Mouse (Mus musculus) lung, postnatal 0 days (tissue): Measurements from ENCODE around the gene Ptpro. TPM values are rescaled to one million over a fixed set of nuclear protein-coding genes. Genes with fewer than 3 reads are reported as not detected.
"Not testable (repeated sequence)": the region's sequence is repeated elsewhere in the genome, so short reads cannot be mapped to it uniquely, and the experiment has no call there.

Experiments
- ATAC-seq: fragments of 200-750 bp; cut with Nextera tagmentation; 2 replicates; pipeline ENCODE4 v1.8.0; 2017; ENCODE audit warnings: moderate library complexity
- DNase-seq: peaks from one replicate; pipeline ENCODE4 v3.0.0-alpha.2; 2016; ENCODE audit warnings: low spot score
- H3K27ac ChIP-seq: fragments of 300-500 bp; sonication (generic); 2 replicates; pipeline ENCODE4 v1.5.1; 2014; ENCODE audit warnings: antibody characterized with exemption, mild to moderate bottlenecking, low read length, mixed read lengths
- H3K27me3 ChIP-seq: fragments of 300-500 bp; sonication (generic); replicated peaks from 2 replicates; pipeline ENCODE4 v1.6.1; 2014; ENCODE audit warnings: low read length, mixed read lengths; ENCODE audit not compliant: insufficient read depth
- H3K36me3 ChIP-seq: fragments of 300-500 bp; sonication (generic); 2 replicates; pipeline ENCODE4 v1.6.1; 2014; ENCODE audit warnings: low read length, mixed read lengths; ENCODE audit not compliant: insufficient read depth
- H3K4me1 ChIP-seq: fragments of 300-500 bp; sonication (generic); 2 replicates; pipeline ENCODE4 v1.6.1; 2014; ENCODE audit warnings: antibody characterized with exemption, low read depth, low read length, mixed read lengths; ENCODE audit not compliant: insufficient read depth
- H3K4me2 ChIP-seq: fragments of 300-500 bp; sonication (generic); replicated peaks from 2 replicates; pipeline ENCODE4 v1.6.1; 2014; ENCODE audit warnings: low read depth, mild to moderate bottlenecking, low read length, moderate library complexity, mixed read lengths
- H3K4me3 ChIP-seq: fragments of 300-500 bp; sonication (generic); 2 replicates; pipeline ENCODE4 v1.5.1; 2014; ENCODE audit warnings: low read depth, low read length
- H3K9ac ChIP-seq: fragments of 300-500 bp; sonication (generic); replicated peaks from 2 replicates; pipeline ENCODE4 v1.6.1; 2014; ENCODE audit warnings: low read depth, mild to moderate bottlenecking
- H3K9me3 ChIP-seq: fragments of 300-500 bp; sonication (generic); 2 replicates; pipeline ENCODE4 v1.6.1; 2016; ENCODE audit warnings: low read length, mixed read lengths
- CTCF ChIP-seq: IDR thresholded peaks from 2 replicates; pipeline ENCODE4 v1.5.1; 2016; ENCODE audit warnings: antibody characterized with exemption, mild to moderate bottlenecking
- EP300 ChIP-seq: IDR thresholded peaks from 2 replicates; pipeline ENCODE4 v1.6.1; 2016; ENCODE audit warnings: antibody characterized with exemption, mild to moderate bottlenecking, control low read depth
- WGBS: fragments of 180-500 bp; shearing (Covaris S2); extraction: QIAGEN DNeasy Blood & Tissue Kit; methylation state at CpG from one replicate; pipeline ENCODE4 v1.1.7; 2014; 5-methylcytosine and 5-hydroxymethylcytosine counted together
- polyA plus RNA-seq: library from polyadenylated mRNA; unstranded; fragments of >200 nt; fragmentation: Nextera tagmentation; extraction: Ambion mirVana; gene quantifications from 2 replicates; pipeline ENCODE4 v1.2.1, GENCODE M21; 2015

The Ptpro gene
- polyA plus RNA-seq, 1 experiment from 2014 or later: 1.6 TPM

- H3K27ac ChIP-seq: no peak overlapping the region
- H3K36me3 ChIP-seq: no peaks in the 10 kb centered on the region
- H3K4me3 ChIP-seq: no peak overlapping the region
- no peak for ATAC-seq
- H3K4me1 ChIP-seq: no peaks in the 10 kb centered on the region; the same call in 1 of the 2 replicates
- no peaks in the 10 kb centered on the region for H3K9me3 ChIP-seq
- no peak for DNase-seq
- H3K9ac ChIP-seq: no peak overlapping the region
- H3K27me3 ChIP-seq: no peaks in the 10 kb centered on the region
- H3K4me2 ChIP-seq: no peak overlapping the region
- 91% methylated on average over 3 of the region's 3 CpGs for WGBS
- TF ChIP-seq EP300 (no peak), CTCF (no peak)
Measured at GRCm38 (mm10) chr6:137467696-137468095, 215.6 kb downstream of the Ptpro start.

GRCm38 (mm10) chr6:137469541-137469940, 217.4 kb downstream of the Ptpro start:
- WGBS: 96% methylated on average over 4 of the region's 4 CpGs
- no peak for ATAC-seq
- peak; percentile 21 for TF ChIP-seq CTCF
- TF ChIP-seq EP300: no peak

DNA sequence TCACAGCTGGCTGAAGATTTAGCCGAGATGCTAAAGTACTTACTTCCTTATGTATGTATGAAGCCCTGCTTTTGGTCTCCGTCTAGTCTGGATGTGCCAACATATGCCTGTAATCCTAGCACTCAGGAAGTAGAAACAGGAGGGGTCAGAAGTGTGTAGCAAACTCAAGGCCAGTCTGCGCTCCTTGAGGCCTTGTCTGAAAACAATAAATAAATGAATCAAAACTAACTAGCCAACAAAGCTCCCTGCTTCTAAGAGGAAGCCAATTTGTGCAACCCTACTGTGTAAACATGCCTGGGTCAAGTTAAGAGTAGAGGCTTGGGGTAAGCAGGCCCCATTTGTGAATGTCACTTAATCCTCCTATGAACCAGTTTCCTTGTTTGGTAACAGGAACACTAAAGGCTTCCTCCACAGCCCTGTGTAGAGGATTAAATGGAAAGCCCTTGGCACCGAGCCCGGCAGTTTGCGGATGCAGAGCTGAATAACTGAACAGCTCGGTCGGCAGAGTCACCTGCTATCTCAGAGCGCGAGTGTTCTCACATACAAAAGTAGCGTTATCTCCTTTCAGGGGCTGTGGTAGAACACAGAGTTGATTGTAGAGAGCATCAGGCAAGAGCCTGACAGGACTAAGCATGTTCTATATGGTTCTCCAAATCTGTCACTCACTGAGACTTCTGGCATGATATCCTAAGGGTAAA, 218.9 kb downstream of the Ptpro start:
- TF ChIP-seq EP300 (peak; percentile 76), CTCF (0 out of 2 replicates have a peak, but pooled peaks have one; percentile 9)
- H3K27ac ChIP-seq: peak overlapping the region; percentile 51
- H3K9me3 ChIP-seq: peaks cover under 1% of the 10 kb centered on the region; the same call in 1 of the 2 replicates
- 8% methylated on average over 11 of the region's 11 CpGs for WGBS
- peak; percentile 92 for DNase-seq
- H3K36me3 ChIP-seq: no peaks in the 10 kb centered on the region
- no peak overlapping the region for H3K9ac ChIP-seq
- no peaks in the 10 kb centered on the region; the same call in 1 of the 2 replicates for H3K4me1 ChIP-seq
- peak; percentile 93 for ATAC-seq
- no peak overlapping the region for H3K4me3 ChIP-seq
- H3K27me3 ChIP-seq: no peaks in the 10 kb centered on the region
- H3K4me2 ChIP-seq: no peak overlapping the region

More at GRCm38 (mm10) chr6:137469541-137469940, 217.4 kb downstream of the Ptpro start:
- H3K4me2 ChIP-seq: no peak overlapping the region
- no peak overlapping the region for H3K4me3 ChIP-seq
- no peaks in the 10 kb centered on the region for H3K27me3 ChIP-seq
- H3K36me3 ChIP-seq: no peaks in the 10 kb centered on the region
- no peak overlapping the region for H3K9ac ChIP-seq
- H3K27ac ChIP-seq: no peak overlapping the region
- DNase-seq: no peak
- no peaks in the 10 kb centered on the region; the same call in 1 of the 2 replicates for H3K4me1 ChIP-seq
- H3K9me3 ChIP-seq: no peaks in the 10 kb centered on the region

DNA sequence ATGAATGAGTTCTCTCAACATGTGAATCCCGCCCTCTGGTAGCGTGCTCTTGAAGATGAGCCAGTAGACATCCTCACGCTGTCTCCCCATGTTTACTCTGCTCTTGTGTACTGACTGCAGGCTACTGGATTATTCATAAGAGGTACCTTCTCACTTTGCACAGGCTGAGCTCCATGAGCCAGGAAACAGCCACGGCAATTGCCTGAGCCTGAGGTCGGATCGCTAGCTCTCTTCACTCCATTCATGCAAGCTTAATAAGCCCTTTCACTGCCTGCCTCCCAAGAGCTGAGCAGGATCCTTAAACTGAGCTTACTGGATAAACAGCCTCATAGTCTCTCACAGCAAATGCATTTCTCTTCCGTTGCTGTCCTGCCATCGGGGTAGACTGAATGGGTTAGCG, 220.0 kb downstream of the Ptpro start:
- TF ChIP-seq EP300 (no peak), CTCF (no peak)

DNA sequence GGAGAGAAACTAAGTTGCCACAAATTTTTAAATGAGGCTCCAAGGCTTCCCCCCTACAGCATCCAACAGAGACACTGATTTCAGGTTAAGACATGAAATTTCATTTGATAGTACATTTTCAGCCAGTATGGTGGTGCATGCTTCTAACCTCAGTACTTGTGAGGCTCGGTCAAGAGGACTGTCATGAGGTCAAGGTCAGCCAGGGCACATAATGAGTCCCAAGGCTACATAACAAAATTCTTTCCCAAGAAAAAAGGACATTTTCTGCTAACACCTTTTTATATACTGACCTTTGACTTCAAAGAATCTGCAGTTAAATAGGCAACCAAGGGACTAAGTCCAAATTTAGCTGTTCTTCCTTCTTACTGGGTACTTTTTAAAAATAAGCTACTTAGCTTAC, 221.3 kb downstream of the Ptpro start:
- 56% methylated on average over 1 of the region's 1 CpGs for WGBS
- Histone ChIP-seq H3K27me3 (no peaks in the 10 kb centered on the region), H3K9me3 (peaks cover 4% of the 10 kb centered on the region; the same call in 1 of the 2 replicates), H3K4me2 (no peak overlapping the region), H3K36me3 (0 out of 2 replicates have a peak, but pooled peaks cover 5% of the 10 kb centered on the region), H3K4me1 (no peaks in the 10 kb centered on the region; the same call in 1 of the 2 replicates), H3K4me3 (no peak overlapping the region), H3K9ac (no peak overlapping the region), H3K27ac (no peak overlapping the region)
- DNase-seq: no peak
- no peak for TF ChIP-seq EP300
- TF ChIP-seq CTCF: no peak
- ATAC-seq: no peak

More for the DNA sequence above, 220.0 kb downstream of the Ptpro start:
- Histone ChIP-seq H3K36me3 (0 out of 2 replicates have a peak, but pooled peaks cover 5% of the 10 kb centered on the region), H3K4me2 (no peak overlapping the region), H3K27me3 (no peaks in the 10 kb centered on the region), H3K9ac (no peak overlapping the region), H3K9me3 (peaks cover 4% of the 10 kb centered on the region; the same call in 1 of the 2 replicates), H3K4me3 (no peak overlapping the region), H3K27ac (no peak overlapping the region), H3K4me1 (no peaks in the 10 kb centered on the region; the same call in 1 of the 2 replicates)
- ATAC-seq (no peak), DNase-seq (no peak)
- 83% methylated on average over 9 of the region's 9 CpGs for WGBS

- WGBS: 98% methylated on average over 5 of the region's 5 CpGs
Measured at GRCm38 (mm10) chr6:137475695-137476094, 223.6 kb downstream of the Ptpro start.

More at GRCm38 (mm10) chr6:137475695-137476094, 223.6 kb downstream of the Ptpro start:
- not testable (repeated sequence) for H3K9me3 ChIP-seq, H3K9ac ChIP-seq, H3K4me2 ChIP-seq, H3K27me3 ChIP-seq, DNase-seq, H3K4me1 ChIP-seq, H3K4me3 ChIP-seq, ATAC-seq, H3K36me3 ChIP-seq, H3K27ac ChIP-seq
